In the genomic region with DNA sequence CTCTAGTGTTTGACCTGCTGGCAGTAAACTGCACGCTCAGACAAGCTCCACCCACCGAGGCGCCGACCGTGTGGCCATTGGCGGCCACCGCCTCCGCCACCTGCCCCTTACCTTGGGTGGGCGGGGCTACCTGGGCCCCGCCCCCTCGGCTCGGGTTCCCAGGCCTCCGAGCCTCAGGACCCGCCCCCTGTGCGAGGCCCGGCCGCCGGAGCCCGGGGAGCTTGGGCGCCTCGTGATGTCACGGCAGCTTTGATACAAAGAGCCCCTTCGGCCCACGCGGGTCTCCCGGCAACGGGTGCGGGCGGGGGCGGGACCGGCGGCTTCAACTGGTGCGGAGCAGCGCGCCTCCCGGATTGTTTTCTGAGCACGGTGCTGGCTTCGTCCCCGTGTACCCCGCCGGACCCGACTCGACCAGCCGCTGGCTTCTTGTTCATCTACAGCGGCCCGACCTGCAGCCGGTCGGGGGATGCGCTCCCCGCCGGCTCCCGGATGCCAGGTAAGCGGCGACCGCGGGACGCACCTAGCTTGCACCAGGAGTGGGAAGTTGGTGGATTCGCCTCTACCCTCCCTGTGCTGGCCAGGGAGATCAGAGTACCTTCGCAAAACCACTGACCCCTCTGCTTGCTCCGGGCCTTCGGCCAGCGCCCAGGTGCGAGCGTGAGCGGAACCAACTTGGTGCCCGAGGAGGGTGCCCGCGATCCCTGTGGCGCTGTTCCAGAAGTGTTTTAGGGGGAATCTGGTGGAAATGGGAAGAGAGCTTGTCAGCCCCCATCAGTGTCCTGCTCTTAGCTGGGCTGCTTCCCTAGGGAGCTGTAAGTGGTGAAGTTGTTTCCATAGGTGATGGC, we compare ENCODE assay signal across 8 mouse cellular contexts.
DNase-seq lines count a peak whose midpoint lies in the region; ATAC-seq and TF ChIP-seq lines count a peak whose summit lies in the region.

No protein-coding gene starts in this region.

- TF ChIP-seq CTCF in thymus, adult 2 months (IDR thresholded peaks at IDR 0.05; ENCODE audit: borderline replicate concordance, control insufficient read depth, extremely low read depth, insufficient read depth, low read length, poor library complexity): no peak

- peak overlapping the region; percentile 83 for H3K4me2 ChIP-seq in embryonic facial prominence, embryonic 15.5 days (replicated peaks)
- H3K4me2 ChIP-seq in lung, embryonic 15.5 days: peak overlapping the region; percentile 95

- no peaks in the 10 kb centered on the region for H3K27me3 ChIP-seq in embryonic facial prominence, embryonic 15.5 days
- H3K27me3 ChIP-seq in lung, embryonic 15.5 days: peaks cover 20% of the 10 kb centered on the region; the same call in 1 of the 2 replicates
- no peaks in the 10 kb centered on the region for H3K27me3 ChIP-seq in thymus, adult 2 months (ENCODE audit: control insufficient read depth, insufficient read depth, low read length)

- ATAC-seq in CD4-positive, CD25-positive, alpha-beta regulatory T cell, adult 4 months: peak; percentile 77
- ATAC-seq in embryonic facial prominence, embryonic 15.5 days (ENCODE audit: insufficient number of reproducible peaks, low FRiP score, low TSS enrichment, low read depth): peak; percentile 86
- ATAC-seq in lung, embryonic 15.5 days (ENCODE audit: borderline replicate concordance, extremely low read depth, low FRiP score, low TSS enrichment): peak; percentile 84

- peak overlapping the region; percentile 50 for H3K4me3 ChIP-seq in embryonic facial prominence, embryonic 15.5 days (replicated peaks)
- peak overlapping the region; percentile 53 for H3K4me3 ChIP-seq in lung, embryonic 15.5 days
- H3K4me3 ChIP-seq in thymus, adult 2 months (ENCODE audit: control insufficient read depth, insufficient read depth, low read length): peak overlapping the region; percentile 33

- DNase-seq in brain, adult 2 months (ENCODE audit: low read depth, low spot score): peak; percentile 77
- DNase-seq in heart, postnatal 4 days: peak; percentile 53
- DNase-seq in layer of hippocampus, adult 18-20 months (ENCODE audit: low spot score in 2 of 2): peak; percentile 51 to 76
- DNase-seq in ovary, adult 18-20 months (ENCODE audit: low spot score): peak; percentile 81
- DNase-seq in thymus, adult 2 months: peak; percentile 68

- H3K9ac ChIP-seq in embryonic facial prominence, embryonic 15.5 days: peak overlapping the region; percentile 21
- H3K9ac ChIP-seq in lung, embryonic 15.5 days: peak overlapping the region; percentile 51

- no peak for TF ChIP-seq POLR2A in thymus, adult 2 months (IDR thresholded peaks at IDR 0.05; ENCODE audit: control insufficient read depth, extremely low read depth, insufficient read depth, low read length, poor library complexity)

- H3K36me3 ChIP-seq in embryonic facial prominence, embryonic 15.5 days: no peaks in the 10 kb centered on the region
- H3K36me3 ChIP-seq in lung, embryonic 15.5 days: no peaks in the 10 kb centered on the region
- H3K36me3 ChIP-seq in thymus, adult 2 months (ENCODE audit: control insufficient read depth, insufficient read depth, low read length): no peaks in the 10 kb centered on the region

- no peaks in the 10 kb centered on the region for H3K9me3 ChIP-seq in embryonic facial prominence, embryonic 15.5 days (replicated peaks)
- no peaks in the 10 kb centered on the region for H3K9me3 ChIP-seq in lung, embryonic 15.5 days

- WGBS in embryonic facial prominence, embryonic 15.5 days: 1% methylated on average over 69 of the region's 69 CpGs
- WGBS in lung, embryonic 15.5 days: under 1% methylated on average over 69 of the region's 69 CpGs
- WGBS in thymus, adult 2 months: 4% methylated on average over 69 of the region's 69 CpGs

- H3K27ac ChIP-seq in embryonic facial prominence, embryonic 15.5 days (replicated peaks): peak overlapping the region; percentile 49
- 0 out of 2 replicates have a peak overlapping the region, but pooled peaks have one; percentile 27 for H3K27ac ChIP-seq in lung, embryonic 15.5 days
- H3K27ac ChIP-seq in thymus, adult 2 months (ENCODE audit: control insufficient read depth, insufficient read depth, low read length): no peak overlapping the region

- peaks cover 29% of the 10 kb centered on the region for H3K4me1 ChIP-seq in embryonic facial prominence, embryonic 15.5 days
- H3K4me1 ChIP-seq in lung, embryonic 15.5 days: peaks cover 19% of the 10 kb centered on the region
- H3K4me1 ChIP-seq in thymus, adult 2 months (replicated peaks; ENCODE audit: control insufficient read depth, insufficient read depth, low read length): peaks cover 34% of the 10 kb centered on the region
